Mouse (Mus musculus) inflammation-experienced regulatory T-cells, adult 6 months (primary cell): Measurements from ENCODE around the gene Nhsl2. TPM values are rescaled to one million over a fixed set of nuclear protein-coding genes. Genes with fewer than 3 reads are reported as not detected.
A peak's percentile ranks its signal among the peaks of the same experiment; 100 is the strongest.

Experiments
- ATAC-seq: one replicate; pipeline ENCODE4 v1.8.0; 2017
- polyA plus RNA-seq, 3 experiments: library from polyadenylated mRNA; unstranded; fragments of 100-300 nt; shearing (Covaris generic); gene quantifications; one replicate each; pipeline ENCODE4 v1.2.1; 2017

Nhsl2 gene
- polyA plus RNA-seq, 3 experiments from 2014 or later, result 1.3 to 6.6 (median 1.5) TPM

GRCm38 (mm10) chrX:102053371-102053770 lies 204.2 kb downstream of the Nhsl2 start:
- no peak for ATAC-seq

GRCm38 (mm10) chrX:102054009-102054408 lies 204.8 kb downstream of the Nhsl2 start:
- ATAC-seq, result no peak

- peak; percentile 35 for ATAC-seq
Measured at GRCm38 (mm10) chrX:102059437-102059836, 210.3 kb downstream of the Nhsl2 start.

- ATAC-seq, result no peak
Measured at GRCm38 (mm10) chrX:102060243-102060642, 211.1 kb downstream of the Nhsl2 start.

GRCm38 (mm10) chrX:102060891-102061290 lies 211.7 kb downstream of the Nhsl2 start:
- no peak for ATAC-seq

GRCm38 (mm10) chrX:102064062-102064461 lies 214.9 kb downstream of the Nhsl2 start:
- no peak for ATAC-seq

- ATAC-seq, result no peak
Measured at GRCm38 (mm10) chrX:102065213-102065775, 216.1 kb downstream of the Nhsl2 start.

GRCm38 (mm10) chrX:102066134-102066533 lies 216.9 kb downstream of the Nhsl2 start:
- peak; percentile 57 for ATAC-seq

- ATAC-seq, result no peak
Measured at GRCm38 (mm10) chrX:102067118-102067517, 217.9 kb downstream of the Nhsl2 start.

GRCm38 (mm10) chrX:102068811-102069540 lies 219.8 kb downstream of the Nhsl2 start:
- no peak for ATAC-seq

GRCm38 (mm10) chrX:102070591-102071471 lies 221.6 kb downstream of the Nhsl2 start, which contains the start of gene Rtl5:
Gene Rtl5, minus strand, starts transcription at chrX:102071304.
- peak; percentile 69 for ATAC-seq

- ATAC-seq, result no peak
Measured at GRCm38 (mm10) chrX:102071517-102071916, 222.3 kb downstream of the Nhsl2 start.

- no peak for ATAC-seq
Measured at GRCm38 (mm10) chrX:102073605-102074325, 224.6 kb downstream of the Nhsl2 start.

- ATAC-seq, result no peak
Measured at GRCm38 (mm10) chrX:102074435-102074834, 225.2 kb downstream of the Nhsl2 start.

GRCm38 (mm10) chrX:102075158-102075557 lies 226.0 kb downstream of the Nhsl2 start:
- no peak for ATAC-seq

GRCm38 (mm10) chrX:102076886-102077765 lies 227.9 kb downstream of the Nhsl2 start:
- ATAC-seq, result no peak

- no peak for ATAC-seq
Measured at GRCm38 (mm10) chrX:102081076-102081475, 231.9 kb downstream of the Nhsl2 start.

- no peak for ATAC-seq
Measured at GRCm38 (mm10) chrX:102081573-102082279, 232.5 kb downstream of the Nhsl2 start.

GRCm38 (mm10) chrX:102082340-102082739 lies 233.2 kb downstream of the Nhsl2 start:
- no peak for ATAC-seq

GRCm38 (mm10) chrX:102085798-102086443 lies 236.7 kb downstream of the Nhsl2 start:
- no peak for ATAC-seq
